Mouse (Mus musculus): ENCODE data around the gene Samsn1.

DNA sequence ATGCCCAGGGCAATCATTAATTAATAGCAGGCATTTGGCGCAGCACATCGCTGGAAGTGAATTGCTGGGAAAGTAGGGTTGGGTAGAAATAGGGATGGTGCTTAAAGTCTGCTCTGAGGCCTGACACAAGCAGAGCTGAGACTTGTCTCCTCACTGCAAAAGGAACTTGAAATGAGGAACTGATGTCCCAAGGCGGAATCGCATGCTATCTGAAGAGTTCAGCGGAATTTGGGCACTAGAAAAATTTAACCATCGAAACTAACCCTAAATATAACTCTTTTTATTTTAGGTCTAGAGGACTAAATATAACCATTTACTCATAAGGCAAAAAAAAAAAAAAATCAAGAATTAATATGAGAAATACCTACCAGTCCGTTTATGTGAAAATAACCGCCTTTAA is 31.5 kb upstream of the Samsn1 start:
- no peak for TF ChIP-seq CTCF (IDR thresholded peaks at IDR 0.05; ENCODE audit: low read depth)
- TF ChIP-seq EP300 (optimal IDR thresholded peaks at IDR 0.05), result no peak
